Mouse (Mus musculus) layer of hippocampus, adult 8-10 months (tissue): ENCODE results near the gene Cfap43. TPM values are rescaled to one million over a fixed set of nuclear protein-coding genes. Genes with fewer than 3 reads are reported as not detected.

ENCODE experiments used
- DNase-seq, 2 experiments: peaks; one replicate each; pipeline ENCODE4 v3.0.0; 2022; ENCODE audit warnings: low spot score in 2 of 2
- total RNA-seq, 4 experiments: library from RNA; stranded (reverse); gene quantifications; 2 replicates each; pipeline ENCODE4 v1.2.4; 2022

Gene Cfap43
- 1 to 10 TPM in 3 of 4 experiments, under 1 TPM in 1; 0.77 to 2.8 (median 1.7) TPM for total RNA-seq

DNA sequence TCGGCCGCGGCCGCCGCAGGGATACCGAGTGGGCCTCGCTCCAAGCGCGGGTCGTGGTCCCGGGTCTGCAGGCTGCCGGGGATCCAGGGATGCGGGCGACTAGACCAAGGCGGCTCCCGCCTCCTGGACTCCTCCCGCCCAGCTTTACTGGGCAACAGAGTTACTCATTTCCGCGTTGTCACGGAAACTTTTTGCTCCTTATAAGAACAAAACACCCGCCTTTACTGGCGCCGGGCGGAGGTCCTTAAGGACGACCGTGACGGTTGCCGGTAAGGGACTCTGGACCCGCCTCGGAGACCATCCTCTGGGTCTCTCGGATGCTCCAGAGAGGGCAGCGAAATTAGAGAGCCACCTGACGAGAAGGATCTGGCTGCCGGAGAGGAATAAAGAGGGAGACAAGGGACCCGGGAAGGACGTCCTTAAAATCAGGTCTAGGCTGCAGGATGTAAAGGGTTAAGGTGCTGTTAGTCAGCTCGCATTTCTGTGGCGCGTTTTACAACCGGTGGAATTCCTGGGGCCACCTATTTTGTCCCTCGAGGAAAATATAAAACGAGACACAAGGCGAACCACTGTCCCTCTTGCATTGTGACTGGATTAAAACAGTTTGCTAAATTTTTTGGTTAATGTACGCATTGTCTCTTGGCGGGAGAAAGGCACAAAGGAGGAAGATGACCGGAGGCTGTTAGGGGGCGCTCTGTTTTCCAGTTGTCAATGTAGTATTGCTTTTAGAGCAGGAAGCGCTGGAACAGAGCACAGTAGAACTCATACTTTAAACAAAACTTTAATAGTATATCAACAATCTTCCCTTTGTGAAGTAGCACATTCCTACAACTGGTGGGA is at the start of gene Cfap43, which contains the start of gene Itprip:
Gene Cfap43 (minus strand): TSS at position 162 of the 840 bp plus-strand sequence.
Gene Itprip (minus strand): TSS at position 174 of the 840 bp plus-strand sequence.
- peak; percentile 30 to 53 for DNase-seq

DNA sequence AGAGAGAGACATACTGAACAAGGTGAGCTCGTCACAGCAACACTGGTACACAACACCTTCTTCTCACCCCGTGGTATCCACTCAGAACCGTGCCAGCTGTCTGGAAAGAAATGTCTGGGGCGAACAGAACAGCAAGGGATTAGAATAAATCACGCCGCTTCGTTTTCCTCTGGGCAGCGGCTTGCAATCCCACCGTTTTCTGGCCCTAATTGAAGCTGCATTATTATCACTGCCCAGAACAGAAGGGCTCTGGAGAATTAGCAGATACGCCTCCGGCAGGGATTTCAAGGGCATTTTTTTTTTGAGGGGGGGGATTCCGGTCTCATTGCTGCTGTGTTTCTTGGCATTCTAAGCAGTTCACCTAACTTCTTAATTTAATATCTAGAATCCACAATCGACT is 39.1 kb upstream of the Cfap43 start:
- no peak for DNase-seq

DNA sequence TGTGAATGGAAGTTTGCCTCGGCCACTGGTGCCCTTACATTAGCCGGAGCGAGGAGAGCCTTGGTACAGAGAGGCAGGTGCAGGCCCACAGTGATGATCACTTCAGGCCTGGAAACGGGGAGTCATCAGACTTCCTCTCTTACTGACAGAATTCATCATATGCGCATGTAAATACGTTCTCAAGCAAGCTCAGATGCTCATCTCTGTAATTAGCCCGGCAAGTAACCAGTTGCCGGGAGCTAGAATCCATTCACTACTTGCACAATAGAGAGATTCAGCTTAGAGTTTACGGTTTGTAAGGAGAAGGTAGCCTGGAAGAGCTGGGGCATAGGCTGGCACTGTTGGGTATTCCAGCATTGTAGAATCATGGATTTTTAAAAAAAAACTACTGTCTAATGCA is 34.1 kb upstream of the Cfap43 start:
- no peak for DNase-seq

DNA sequence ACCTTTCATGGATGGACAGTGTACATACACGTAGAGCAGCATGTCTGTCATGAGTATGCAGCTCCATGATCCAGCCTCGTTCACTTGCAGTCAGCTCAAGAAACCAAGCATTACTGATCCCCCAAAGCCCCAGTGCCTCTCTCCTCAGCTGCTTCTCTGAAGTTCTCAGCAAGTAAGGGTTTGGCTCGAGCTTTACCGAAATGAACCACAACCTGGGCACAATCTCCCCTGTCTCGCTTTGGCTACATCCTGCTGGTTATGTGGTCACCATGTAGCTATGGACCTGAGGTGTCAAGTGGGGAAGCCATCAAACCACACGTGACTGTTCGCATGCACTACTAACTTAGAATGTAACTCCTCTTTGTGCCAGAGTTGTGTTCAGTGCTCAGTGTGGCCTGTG is 31.9 kb upstream of the Cfap43 start:
- no peak for DNase-seq

DNA sequence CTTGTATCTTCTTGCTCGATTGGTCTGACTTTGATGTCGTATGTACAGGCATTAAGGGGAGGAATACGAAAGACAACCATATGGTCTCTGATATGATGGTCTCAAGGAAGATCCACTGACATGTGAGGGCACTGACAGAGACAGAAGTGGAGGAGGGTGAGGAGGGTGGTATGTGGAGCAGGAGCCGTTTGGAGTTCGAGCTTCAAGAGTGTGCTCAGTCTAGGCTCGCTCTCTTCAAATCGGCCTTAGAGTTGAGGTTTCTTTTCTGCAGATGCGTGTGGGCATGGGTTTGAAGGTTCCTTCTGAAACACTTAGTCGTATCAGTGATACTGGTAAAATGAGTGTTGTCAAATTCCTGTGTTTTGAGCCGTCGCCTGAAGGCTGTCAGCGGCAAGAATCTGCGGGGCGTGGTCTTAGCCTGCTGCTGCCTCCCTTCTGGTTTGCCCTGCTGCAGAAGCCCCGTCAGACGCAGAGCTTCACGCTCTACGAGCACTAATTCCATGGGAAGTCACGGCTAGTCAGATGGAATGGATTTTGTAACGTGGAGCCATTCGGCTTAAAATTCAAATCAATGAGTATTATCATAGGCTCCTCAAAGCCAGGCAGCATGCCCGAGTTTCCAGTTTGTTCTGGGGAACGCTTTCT is 27.9 kb upstream of the Cfap43 start:
- DNase-seq: no peak

DNA sequence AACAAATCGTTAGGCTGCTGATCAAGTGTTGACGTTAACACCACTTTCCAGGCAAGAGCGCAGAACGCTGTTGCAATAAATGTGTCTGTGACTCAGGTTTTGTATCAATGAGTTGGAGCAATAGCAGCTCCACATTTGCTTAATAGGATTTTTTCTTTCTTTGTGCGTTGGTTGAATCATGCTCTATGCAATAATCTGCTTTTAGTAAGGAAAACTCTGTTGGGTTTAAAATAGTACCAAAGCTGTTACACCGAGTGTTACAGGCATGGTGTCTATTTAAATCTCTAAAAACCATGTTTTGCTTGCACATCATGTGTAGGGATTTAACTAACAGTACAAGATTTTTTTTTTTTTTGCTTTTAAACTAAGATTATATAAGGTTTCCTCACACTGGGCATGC is 20.3 kb upstream of the Cfap43 start:
- no peak for DNase-seq

DNA sequence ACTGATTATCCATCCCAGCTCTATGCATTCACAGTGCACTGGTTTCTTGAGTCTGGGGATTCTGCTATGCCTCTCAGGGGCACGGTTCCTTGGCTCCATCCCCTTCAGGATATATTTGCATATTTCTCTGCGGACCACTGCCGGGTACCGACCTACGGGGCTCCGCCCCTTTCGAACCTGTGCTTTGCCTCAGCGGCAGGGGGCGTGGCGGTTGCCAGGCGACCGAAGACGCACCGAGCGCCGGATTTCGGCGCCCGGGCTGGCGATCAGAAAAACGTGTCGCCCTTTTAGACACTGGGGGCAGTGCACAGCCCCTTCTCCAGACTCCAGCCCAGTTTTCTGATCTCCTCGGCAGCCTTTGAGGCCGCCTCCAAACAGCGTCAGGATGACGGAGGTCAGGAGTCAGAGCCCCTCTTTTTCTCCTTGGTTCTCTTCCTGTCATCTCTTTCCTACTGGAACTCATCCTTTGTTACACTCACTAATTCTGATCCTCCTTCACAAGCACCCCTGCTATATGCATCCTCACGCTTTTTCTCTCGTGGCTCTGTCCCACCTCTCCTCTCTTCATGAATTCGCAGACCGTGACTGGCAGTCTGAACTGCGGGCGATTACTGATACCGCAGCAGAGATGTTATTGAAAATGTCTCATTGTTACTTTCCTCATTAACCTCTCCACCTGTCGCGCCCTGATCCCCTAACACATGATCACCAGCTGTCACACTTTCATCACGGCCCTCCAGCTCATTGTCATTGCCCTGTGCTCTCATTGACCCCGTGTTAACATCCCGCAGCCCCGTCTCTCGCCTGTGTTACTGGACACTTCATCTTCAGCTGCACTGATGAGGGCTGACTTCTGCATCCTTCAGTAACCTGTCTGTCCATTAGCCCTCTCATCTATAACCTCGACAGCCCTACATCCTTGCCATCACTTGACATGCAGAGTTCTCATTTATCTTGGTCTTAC is 18.6 kb upstream of the Cfap43 start, which contains the start of gene Cfap58:
Gene Cfap58 (plus strand): TSS at position 233 of the 964 bp plus-strand sequence.
- no peak for DNase-seq

DNA sequence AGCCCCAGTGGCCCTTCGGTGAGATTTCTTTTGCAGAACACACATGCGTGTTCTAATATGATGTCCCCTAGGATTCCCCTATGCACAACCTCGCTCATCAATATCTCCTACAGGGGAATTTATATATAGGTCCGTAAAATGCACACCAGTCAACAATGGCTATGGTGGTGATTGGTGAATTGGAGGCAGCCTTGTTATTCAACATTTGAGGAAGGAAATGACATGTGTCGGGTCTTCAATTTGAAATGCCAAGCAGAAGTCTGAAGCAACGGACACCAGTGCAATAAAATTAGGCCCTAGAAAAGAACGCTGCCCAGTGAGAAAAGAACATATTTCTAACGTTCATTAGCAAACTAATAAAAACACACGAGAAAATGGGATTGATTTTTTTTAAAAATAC is 17.9 kb upstream of the Cfap43 start:
- DNase-seq: no peak

DNA sequence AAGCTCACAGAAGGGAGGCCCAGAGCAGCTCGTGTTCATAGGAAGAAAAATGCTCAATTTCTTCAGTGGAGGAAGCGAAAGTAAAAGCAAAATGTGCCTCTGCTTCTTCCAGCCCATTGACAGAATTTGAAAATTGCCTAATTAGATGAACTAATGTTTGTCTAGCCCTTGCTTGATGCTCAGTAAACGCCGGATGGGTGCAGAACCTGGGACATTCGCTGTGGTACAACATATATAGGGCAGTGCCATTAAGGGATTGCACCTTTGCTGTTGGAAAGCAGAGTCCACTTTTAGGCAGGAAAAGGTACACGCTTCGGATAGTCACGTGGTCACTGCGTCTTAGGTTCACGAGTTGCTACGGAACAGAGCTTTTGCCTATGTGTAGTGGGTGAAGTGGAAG is 17.4 kb upstream of the Cfap43 start:
- DNase-seq: no peak

DNA sequence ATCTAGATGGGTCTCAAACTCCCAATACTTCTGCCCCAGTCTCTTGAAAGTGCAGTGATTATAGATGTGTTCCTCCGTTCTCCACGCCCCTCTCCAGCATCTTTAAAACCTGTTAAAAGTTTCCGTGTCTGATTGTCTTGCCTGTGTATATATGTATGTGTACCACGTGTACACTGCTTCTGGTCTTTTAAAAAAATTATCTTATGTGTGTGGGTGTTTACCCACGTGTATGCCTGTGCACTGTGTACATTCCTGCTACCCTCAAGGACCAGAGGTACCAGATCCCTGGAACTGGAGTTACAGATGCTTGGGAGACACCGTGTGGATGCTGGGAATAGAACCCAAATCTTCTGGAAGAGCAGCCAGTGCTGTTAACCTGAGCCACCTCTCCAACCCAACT is 16.4 kb upstream of the Cfap43 start:
- DNase-seq: no peak

DNA sequence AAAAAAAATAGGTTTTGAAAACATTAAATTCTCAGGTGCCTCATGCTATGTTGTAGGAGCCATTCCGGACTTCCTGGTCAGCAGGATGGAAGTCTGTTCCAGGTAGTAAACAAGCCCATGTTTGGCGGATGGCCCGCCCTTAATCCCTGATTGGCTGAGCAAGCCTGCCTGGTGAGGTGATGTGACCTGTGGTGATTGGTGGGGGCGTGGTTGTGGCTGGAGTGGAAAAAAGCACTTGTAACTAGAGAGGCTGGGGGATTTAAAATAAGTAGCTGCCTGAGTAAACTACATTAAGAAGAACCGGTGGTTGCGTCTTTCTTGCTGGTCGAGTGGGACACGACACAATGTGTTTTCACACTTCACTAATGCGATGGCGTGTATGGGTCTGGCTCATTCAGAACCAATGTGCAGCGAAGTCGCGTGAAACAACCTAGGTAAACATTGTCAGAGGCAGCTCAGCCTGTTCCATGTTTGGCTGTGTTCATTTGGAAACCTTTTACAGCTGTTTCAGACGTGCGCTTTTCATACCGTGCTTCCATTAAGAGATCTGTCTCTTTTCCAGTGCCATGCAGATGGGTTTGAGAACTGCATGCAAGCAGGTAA is 15.7 kb upstream of the Cfap43 start:
- DNase-seq: no peak

DNA sequence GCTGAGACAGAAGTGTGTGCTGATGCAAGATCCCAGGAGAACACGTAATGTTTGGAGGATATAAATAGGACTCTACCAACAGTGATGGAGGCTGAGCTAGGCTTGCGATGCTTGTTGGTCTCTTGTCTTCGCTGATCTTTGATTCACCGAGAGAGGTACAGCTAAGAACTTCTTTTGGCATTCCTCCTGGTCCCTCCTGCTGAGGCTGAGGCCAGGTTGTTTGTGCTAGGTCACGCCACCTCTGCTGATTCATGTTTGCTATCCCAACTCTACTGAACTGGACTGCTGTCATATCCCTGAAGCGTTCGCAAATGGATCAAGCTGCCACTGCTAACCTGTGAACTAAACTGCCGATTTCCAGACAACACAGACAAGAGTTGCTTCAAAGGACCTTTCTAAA is 15.1 kb upstream of the Cfap43 start:
- DNase-seq: no peak

DNA sequence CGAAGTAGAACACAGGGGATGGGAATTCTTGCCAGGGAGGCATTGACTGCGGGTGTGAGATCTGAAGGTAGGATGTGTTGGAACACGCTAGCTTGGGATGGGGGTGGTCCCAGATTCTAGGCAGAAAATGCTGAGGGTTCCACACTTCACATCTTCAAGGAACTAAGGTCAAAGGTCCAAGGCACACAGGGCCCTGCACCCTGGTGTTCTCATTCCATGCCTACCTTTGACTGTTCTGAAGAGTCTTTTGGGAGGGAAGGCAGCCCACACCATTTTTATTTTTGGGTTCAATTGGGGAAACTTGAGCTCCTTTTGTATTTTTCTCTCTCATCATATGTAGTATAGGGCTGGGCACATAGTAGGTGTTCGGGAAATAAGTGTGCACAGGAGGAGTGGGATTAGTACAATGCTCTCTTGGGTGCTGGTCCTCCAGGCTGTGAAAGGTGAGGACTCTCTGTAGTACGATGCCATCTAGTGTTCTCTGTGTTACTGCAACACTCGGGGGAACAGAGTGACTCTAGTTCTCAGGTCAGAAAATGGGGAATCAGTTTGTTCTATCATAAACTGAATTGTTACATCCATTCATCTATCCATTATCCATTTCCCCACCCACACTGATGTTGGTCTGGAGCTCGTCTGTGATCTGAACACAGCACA is 13.0 kb upstream of the Cfap43 start:
- DNase-seq: no peak

DNA sequence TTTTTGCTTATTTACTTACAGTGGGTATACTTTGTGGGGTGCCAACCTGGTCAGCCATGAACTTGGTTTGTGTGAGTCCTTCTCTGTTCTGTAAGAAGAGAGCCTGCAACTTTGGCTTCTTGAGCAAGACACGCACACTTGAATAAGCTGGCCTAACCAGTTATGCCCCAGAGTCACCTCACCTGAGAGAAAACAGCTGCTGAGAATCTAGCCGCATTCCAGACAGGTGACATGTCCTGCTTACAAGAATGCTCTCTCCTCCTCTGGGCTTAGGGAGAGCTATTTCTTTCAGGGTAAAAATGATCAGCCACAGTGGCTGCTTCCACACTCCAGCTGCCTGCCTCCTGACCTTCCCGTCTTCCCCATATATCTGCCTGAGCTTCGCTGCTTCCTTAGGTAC is 10.0 kb upstream of the Cfap43 start:
- no peak for DNase-seq

DNA sequence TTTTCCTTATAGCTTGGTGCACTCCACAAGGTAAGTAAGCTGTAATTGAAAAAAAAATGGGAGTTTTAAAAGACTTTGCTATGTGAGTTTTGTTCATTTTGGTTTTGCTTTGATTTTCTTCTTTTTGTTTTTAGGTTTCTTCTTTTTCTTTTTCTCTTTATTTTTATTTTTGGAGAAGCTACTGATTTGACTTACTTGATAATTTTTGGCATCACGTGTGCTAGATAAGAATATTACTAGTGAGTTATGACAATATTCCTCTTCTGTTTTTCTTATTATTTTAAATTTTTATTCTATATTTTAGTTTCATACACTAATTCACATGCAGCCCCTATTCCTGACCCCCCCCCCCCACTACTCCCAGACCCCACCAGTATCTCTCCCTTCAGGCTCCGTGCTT is 7.9 kb upstream of the Cfap43 start:
- no peak for DNase-seq

DNA sequence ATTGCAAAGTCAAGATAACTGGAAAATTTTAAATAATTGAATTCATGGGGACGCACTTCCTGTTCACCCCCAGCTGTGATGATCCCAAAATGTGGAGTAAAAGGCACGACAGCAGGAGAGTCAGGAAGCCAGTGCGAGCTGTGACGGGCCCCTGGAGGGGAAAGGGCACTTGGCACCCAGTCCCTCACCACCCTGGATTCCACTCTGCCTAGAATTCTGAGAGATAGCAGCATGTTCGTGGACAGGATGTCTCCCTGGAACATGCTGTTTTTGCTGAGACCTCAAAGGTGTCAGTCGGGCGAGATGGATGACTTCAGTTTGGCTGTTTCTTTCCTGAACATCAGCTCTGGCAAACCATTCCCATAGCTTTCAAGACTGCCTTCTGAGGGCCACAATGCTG is 6.7 kb upstream of the Cfap43 start:
- no peak for DNase-seq

DNA sequence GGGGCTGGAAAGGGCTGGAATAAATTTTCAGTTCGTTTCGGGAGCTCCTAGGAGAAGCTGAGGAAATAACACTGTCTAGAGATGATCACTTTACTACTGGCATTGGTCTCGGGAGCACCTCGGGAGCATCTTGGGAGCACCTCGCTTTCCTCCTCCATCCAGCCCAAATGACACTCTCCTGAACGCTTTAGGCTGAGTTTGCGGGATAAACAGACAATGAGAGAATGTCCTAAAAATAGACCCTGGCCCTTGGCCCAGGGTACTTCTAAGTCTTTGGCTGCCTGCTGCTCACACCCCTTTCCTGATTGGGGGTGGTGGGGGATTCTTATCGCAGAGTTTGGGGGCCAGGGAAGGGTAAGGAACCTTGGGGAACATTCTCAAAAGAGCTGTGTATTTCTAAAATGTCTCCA is 884 bp upstream of the Cfap43 start:
- no peak for DNase-seq

DNA sequence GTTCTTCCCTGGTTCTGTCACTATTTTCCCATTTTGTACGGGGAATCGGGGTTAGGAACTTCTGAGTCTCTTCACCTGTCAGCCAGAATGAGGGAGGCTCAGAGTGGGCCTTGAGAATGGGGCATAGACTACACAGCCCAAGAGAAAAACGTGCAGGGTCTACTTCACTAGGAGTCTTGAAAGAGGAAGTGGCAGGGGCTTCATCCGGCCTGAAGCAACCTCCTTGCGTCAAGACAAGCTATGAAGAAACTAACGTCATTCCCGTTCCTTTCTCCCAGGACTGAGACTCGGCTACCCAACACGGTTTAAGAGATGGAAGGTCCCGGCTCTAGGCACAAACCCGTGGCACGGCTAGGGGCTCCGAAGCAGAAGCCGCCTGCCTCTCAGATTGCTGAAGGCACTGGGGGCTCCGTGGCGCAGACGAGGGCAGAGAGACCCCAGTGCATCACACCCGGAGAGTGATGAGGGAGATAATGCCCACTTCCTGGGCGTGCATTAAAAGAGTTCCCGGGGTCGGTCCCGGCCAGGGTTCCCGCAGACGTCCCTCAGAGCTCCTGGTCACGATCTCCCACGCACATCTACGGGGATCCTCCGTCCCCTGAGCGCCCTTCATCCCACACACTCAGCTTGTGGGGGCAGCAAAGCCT is 509 bp downstream of the Cfap43 start:
- DNase-seq: no peak

DNA sequence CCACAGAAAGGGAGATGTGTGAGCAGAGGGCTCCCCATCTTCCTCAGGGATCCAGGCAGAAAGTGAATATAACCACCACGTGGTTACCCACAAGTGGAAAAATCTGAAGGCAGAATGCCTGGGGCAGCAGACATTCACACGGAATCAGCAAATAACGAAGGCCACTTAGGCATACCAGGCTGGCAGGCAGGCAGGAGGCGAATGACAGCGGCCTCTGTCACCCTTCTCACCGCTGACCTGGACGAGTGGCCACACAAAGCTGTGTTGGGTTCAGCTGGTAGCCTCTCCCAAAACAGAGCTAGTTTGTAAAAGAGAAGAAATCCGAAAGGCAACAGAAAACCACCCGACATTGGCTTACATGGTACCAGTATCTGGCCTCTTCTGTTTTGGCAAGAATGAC is 1.1 kb downstream of the Cfap43 start:
- DNase-seq: no peak

DNA sequence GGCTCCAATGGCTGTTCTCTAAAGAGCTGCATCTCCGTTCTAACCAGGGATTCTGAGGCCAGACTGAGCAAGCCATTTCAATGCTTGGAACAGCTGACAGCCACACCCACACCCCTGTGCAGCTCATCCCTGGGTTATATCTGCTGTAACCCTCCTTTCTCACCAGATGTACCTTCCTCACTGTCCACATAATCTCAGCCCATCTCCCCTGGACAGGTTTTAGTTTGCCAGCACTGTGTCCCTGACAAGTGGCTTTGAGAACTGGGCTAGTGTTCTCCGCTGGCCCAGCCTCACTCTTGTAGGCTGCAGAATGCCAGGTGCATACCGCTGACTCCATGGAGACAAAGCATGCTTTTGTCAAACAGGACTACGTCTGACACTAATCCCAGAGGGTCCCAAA is 1.7 kb downstream of the Cfap43 start:
- DNase-seq: no peak
